Mouse (Mus musculus): Measurements from ENCODE around the gene Dapk2.

- TF ChIP-seq GATA1 (IDR thresholded peaks at IDR 0.05; ENCODE audit: low read length) (no peak), TAL1 (IDR thresholded peaks at IDR 0.05; ENCODE audit: low read length) (no peak)
These were observed 47.9 kb upstream of the Dapk2 start for GRCm38 (mm10) chr9:66110126-66110525.
